Mouse (Mus musculus) heart, postnatal 36 days (tissue): ENCODE data around the gene Strbp. TPM values are rescaled to one million over a fixed set of nuclear protein-coding genes. Genes with fewer than 3 reads are reported as not detected.
"Not testable (repeated sequence)": the region's sequence is repeated elsewhere in the genome, so short reads cannot be mapped to it uniquely, and the experiment has no call there.

ENCODE experiments used
- DNase-seq, 2 experiments: peaks; one replicate each; pipeline ENCODE4 v3.0.0; 2021 to 2022
- intact Hi-C: fragments of 180-260 bp; cut with DNase I; formaldehyde crosslinking; loops from one replicate; pipeline ENCODE4 v1.15.1; 2025
- total RNA-seq, 2 experiments: library from RNA; stranded (reverse); gene quantifications; 2 replicates each; pipeline ENCODE4 v1.2.3; 2021

Gene Strbp
- total RNA-seq, 2 experiments from 2014 or later = 19.3 to 21.2 TPM

DNA sequence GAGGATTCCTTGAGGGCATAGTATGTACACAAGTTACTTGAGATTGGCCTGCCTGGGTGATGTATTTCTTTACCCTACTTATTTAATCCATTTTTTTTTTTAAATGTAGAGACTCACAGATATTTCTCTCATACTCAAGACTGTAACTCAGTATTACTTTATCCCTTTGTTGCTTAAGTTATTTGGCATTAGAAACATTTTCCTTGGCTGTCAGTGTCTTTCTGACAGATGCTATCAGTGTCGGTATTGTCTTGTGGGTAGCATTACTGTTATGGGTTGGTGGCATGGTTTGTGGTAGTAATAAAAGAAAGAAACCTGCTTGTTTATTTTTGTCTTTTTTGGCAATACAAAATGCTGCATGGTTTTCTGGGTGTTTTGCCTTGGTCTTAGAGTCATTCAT lies 172.9 kb downstream of the Strbp start:
- intact Hi-C loops = no loop called here
- DNase-seq = no peak

DNA sequence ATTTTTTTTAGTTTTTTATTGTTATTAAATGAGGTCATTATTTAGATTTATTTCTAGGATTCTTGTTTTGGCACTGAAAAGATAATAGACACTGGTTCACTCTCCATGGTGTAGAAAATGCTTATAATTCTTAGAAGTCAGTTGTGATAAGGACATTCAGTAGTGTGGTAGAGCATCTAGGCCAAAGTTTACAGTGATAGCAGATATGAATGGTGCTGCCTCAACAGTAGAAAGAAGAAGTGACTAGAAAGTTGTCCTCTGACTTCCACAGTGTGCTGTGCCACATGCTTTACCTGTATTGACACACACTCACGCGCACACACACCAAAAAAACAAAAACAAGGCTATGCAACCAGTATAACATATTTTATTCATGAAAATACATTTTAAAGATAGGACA lies 174.3 kb downstream of the Strbp start:
- intact Hi-C loops = no loop called here
- no peak for DNase-seq

- DNase-seq = no peak
Measured at GRCm38 (mm10) chr2:37527587-37527986, 176.1 kb downstream of the Strbp start.

DNA sequence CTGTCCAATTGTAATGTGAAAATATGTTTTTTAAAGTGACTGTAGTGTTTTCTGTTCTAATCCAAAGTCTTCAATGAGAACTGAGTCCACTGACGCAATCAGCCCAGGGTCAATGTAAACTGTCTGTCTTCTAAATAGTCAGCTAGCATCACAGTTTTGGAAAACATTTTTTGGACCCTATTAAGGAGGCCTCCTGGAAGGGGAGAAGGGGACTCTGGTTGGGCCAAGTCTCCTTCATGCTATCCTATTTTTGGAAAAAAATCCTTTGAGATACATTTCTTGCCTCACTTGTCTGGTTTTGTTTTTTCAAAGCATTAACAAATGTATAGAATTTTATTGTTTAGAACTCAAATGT lies 184.4 kb downstream of the Strbp start:
- intact Hi-C loops = loop anchor here (10.0 kb wide), 1 partner anchor 256 kb away; the partner anchor contains the start of gene Crb2
- no peak for DNase-seq

More at GRCm38 (mm10) chr2:37527587-37527986, 176.1 kb downstream of the Strbp start:
- intact Hi-C loops = no loop called here

DNA sequence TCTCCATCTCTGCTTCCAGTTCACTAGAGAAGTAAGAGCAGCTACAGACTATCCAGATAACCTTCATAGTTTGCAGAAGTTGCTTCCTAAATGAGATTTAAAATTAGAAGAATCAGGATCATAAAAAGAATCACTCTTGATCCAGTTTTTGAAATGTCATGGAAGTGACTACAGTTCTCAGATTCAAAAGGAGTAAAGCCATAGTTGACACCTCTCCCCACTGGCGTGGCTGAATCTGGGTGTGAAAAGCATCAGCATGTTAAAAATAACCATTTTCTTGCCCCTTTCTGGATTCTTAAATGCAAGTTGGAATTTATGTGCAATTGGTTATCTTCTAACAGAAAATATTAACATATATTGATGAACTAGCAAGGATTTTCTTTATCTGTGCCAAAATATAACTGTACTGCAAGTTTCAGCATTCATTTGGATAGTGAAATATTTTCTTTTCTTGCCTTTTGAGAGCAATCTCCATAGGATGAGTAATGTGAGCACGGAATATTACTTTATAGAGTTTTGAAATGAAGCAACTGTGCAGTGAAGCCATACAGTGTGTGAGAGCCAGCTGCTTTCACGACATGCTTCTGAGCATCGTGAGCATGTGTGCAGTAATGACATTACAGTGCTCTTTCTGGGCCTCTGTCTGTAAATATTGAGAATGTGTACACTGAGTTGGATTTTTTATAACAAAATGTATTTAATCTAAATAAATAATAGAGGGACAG lies 184.9 kb downstream of the Strbp start:
- intact Hi-C loops = loop anchor here (10.0 kb wide), 1 partner anchor 256 kb away; the partner anchor contains the start of gene Crb2

DNA sequence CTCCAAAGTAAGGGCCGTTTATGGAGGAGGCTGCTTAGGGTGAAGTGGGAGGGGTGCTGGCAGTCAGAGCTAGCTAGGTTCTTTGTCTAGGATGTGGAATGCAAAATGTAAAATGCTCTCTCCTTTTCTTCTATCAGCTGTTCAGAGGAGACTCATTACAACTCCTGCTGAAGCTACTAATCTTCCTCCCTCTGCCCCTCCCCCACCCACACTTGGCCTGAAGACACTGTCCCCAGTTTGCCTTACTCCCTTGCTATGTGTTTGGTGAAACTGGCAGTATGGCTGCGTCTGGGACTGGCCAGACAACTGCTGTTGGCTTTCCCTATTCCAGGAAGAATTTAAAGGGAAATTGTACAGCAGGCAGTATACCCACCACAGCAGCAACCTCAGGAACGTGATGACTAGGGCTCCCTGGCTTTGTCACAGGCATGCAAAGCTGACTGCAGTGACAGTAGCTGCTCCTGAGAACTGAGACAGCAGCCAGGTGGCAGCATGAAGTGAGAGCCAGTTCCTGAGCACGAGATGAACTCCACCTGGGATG lies 186.7 kb downstream of the Strbp start:
- intact Hi-C loops = loop anchor here (10.0 kb wide), 1 partner anchor 258 kb away; the partner anchor contains the start of gene Crb2
- DNase-seq = no peak

More for the DNA sequence above, 184.9 kb downstream of the Strbp start:
- DNase-seq = no peak

- DNase-seq = no peak
- intact Hi-C loops = loop anchor here (10.0 kb wide), 1 partner anchor 259 kb away; the partner anchor contains the start of gene Crb2
Measured at GRCm38 (mm10) chr2:37516030-37516710, 187.5 kb downstream of the Strbp start, which contains the start of gene Gpr21. Gene Gpr21, plus strand, starts transcription at chr2:37516332.

- no peak for DNase-seq
Measured at GRCm38 (mm10) chr2:37511134-37511901, 192.3 kb downstream of the Strbp start.

GRCm38 (mm10) chr2:37505856-37506255 lies 197.8 kb downstream of the Strbp start:
- intact Hi-C loops, DNase-seq: not testable (repeated sequence)

More at GRCm38 (mm10) chr2:37511134-37511901, 192.3 kb downstream of the Strbp start:
- intact Hi-C loops = loop anchor here (10.0 kb wide), 1 partner anchor 263 kb away; the partner anchor contains the start of gene Crb2

DNA sequence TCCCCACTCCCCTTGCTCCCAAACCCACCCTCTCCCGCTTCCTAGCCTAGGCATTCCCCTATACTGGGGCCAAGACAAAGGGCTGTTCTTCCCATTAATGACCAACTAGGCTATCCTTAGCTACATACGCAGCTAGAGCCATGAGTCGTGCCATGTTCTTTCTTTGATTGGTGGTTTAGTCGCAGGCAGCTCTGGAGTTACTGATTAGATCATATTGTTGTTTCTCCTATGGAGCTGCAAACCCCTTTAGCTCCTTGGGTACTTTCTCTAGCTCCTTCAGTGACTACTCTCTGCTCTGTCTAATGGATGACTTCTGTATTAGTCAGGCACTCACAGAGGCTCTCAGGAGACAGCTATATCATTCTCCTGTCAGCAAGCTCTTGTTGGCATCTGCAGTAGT lies 206.3 kb downstream of the Strbp start:
- DNase-seq = no peak
- intact Hi-C loops = no loop called here

GRCm38 (mm10) chr2:37488956-37489355 lies 214.7 kb downstream of the Strbp start:
- no peak for DNase-seq
- intact Hi-C loops = loop anchor here (5.0 kb wide), 2 partner anchors 77 to 283 kb away; no protein-coding TSS in a partner anchor

DNA sequence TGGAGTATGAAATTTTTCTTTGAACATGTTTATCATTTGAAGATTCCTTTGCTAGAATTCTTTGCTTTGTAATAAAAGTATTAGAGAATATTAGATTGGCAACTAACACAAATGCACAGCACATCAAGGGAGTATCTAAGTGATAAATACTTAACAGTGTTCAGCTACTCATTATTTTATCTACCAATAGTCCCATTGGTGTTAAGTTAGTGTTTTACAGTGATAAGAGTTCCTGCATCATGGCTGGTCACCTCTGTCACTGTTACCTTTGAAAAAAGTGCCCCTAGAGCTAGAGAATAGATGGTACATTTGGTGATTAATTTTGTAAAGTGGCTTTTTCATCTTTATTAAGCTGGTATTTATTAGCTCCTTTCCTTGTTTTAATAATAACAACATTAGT lies 217.3 kb downstream of the Strbp start:
- no peak for DNase-seq
- intact Hi-C loops = loop anchor here (5.0 kb wide), 2 partner anchors 74 to 286 kb away; no protein-coding TSS in a partner anchor

GRCm38 (mm10) chr2:37485370-37485769 lies 218.3 kb downstream of the Strbp start:
- DNase-seq = peak; percentile 31 to 44
- intact Hi-C loops = loop anchor here (1.0 to 5.0 kb wide), 3 partner anchors 73 to 287 kb away; no protein-coding TSS in a partner anchor

DNA sequence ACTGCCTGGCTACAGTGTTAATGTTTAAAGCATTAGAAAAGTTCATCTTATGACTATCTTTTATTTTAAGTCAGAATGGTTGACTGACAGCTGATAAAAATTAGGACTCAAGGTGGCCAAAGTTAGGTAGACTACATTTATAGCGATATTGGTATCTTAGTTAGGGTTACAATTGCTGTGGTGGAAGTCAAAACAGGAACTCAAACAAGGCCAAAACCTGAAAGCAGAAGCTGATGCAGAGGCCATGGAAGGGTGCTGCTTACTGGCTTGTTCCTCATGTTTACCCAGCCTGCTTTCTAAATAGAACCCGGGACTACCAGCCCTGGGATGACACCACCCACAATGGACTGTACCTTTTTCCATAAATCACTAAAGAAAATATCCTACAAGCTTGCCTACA lies 219.5 kb downstream of the Strbp start:
- intact Hi-C loops = loop anchor here (5.0 kb wide), 1 partner anchor 87 kb away; no protein-coding TSS in a partner anchor
- DNase-seq = no peak

DNA sequence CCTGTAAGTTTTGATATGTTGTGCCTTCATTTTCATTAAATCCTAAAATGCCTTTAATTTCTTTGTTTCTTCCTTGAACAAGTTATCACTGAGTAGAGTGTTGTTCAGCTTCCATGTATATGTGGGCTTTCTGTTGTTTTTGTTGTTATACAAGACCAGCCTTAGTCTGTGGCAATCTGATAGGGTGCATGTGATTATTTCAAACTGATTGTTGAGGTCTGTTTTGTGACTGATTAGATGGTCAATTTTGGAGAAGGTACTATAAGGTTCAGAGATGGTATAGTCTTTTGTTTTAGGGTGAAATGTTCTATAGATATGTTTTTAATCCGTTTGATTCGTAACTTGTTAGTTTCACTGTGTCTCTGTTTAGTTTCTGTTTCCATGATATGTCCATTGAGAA lies 223.6 kb downstream of the Strbp start:
- no peak for DNase-seq
- intact Hi-C loops = loop anchor here (5.0 kb wide), 1 partner anchor 83 kb away; no protein-coding TSS in a partner anchor

GRCm38 (mm10) chr2:37479559-37479958 lies 224.1 kb downstream of the Strbp start:
- intact Hi-C loops = no loop called here
- DNase-seq = no peak

GRCm38 (mm10) chr2:37466266-37466665 lies 237.4 kb downstream of the Strbp start:
- intact Hi-C loops = no loop called here
- DNase-seq = no peak

DNA sequence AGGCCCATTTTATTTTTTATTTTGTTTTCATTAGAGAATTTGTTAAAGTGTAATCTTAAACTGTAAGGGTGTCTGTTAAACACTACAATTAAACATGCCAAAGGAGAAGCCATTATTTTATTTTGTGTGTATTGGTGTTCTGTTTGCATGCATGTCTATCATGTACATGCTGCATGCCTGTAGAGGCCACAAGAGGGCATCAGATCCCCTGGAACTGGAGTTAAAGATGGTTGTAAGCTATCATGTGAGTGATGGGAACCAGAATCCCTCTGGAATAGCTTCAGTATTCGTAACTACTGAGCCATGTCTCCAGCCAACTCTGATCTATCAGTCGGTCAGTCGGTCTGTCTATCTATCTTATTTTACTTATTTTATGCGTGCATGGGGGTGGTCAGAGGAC lies 243.0 kb downstream of the Strbp start:
- intact Hi-C loops = no loop called here

GRCm38 (mm10) chr2:37452376-37452760 lies 251.3 kb downstream of the Strbp start:
- intact Hi-C loops = no loop called here
- peak in 1 of 2 experiments; percentile 7 for DNase-seq

More for the DNA sequence above, 243.0 kb downstream of the Strbp start:
- DNase-seq = no peak
